In the genomic region with DNA sequence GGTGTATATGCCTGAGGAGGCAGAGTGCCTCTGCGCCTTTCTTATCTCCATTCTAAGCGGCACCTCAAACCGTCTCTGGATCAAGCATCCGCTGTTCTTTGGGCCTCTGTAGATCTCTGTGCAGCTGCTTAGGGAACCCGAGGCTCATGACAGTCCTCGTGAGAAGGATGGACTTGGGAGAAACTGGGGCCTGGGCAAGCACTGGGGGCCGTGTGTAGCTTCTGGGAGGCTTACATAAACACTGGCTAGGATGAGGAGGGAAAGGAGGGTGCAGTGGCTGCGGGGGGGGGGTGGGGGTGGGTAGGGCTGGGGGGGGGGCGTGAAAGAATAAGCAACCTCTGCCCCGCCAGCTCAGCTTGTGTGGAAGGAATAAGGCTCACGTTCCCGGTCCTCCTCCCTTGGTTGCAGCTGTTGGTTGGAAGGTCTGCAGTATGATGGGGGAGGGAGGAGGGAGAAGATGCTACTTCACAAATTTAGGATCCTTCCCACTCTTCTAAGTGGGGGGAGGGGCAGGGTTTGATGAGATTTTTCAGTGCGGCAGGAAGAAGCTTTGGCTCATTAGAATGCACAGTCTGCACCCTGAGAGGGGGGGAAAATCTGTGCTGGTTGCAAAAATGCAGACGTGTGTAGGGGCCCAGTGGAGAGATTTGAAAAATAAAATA, we compare ENCODE assay signal across 8 mouse cellular contexts. TPM values are rescaled to one million over a fixed set of nuclear protein-coding genes. Genes with fewer than 3 reads are reported as not detected.
A peak's percentile ranks its signal among the peaks of the same experiment; 100 is the strongest.
DNase-seq lines count a peak whose midpoint lies in the region; ATAC-seq lines count a peak whose summit lies in the region.

No protein-coding gene starts in this region.

- 23% methylated on average over 12 of the region's 14 CpGs for WGBS in liver, embryonic 12.5 days (ENCODE audit: insufficient replicate concordance)

- no peak for ATAC-seq in cerebellum, adult (ENCODE audit: insufficient number of reproducible peaks, low FRiP score, low TSS enrichment)
- no peak for ATAC-seq in liver, embryonic 12.5 days

- no peaks in the 10 kb centered on the region for H3K9me3 ChIP-seq in liver, embryonic 12.5 days (replicated peaks)

- intact Hi-C loops in gastrocnemius, postnatal 36 days (cut with DNase I): no loop called here

- peak; percentile 68 for DNase-seq in cerebellum, adult 11-12 months
- DNase-seq in embryo, embryonic 10 days (ENCODE audit: low spot score): peak; percentile 58
- DNase-seq in gastrocnemius, postnatal 36 days: peak; percentile 47 to 80
- DNase-seq in kidney, adult 11 months: peak; percentile 58
- peak; percentile 90 for DNase-seq in right cerebral cortex, adult 18-20 months
- no peak for DNase-seq in urinary bladder, postnatal 10 days (ENCODE audit: low spot score)

- no peak overlapping the region for H3K4me3 ChIP-seq in liver, embryonic 12.5 days

- H3K4me2 ChIP-seq in liver, embryonic 12.5 days: peak overlapping the region; percentile 79; the same call in 1 of the 2 replicates

- no peak overlapping the region for H3K9ac ChIP-seq in liver, embryonic 12.5 days

- H3K36me3 ChIP-seq in liver, embryonic 12.5 days: no peaks in the 10 kb centered on the region

- no peaks in the 10 kb centered on the region for H3K27me3 ChIP-seq in liver, embryonic 12.5 days (replicated peaks)

- H3K27ac ChIP-seq in liver, embryonic 12.5 days: peak overlapping the region; percentile 80; the same call in 1 of the 2 replicates

- H3K4me1 ChIP-seq in liver, embryonic 12.5 days: peaks cover 68% of the 10 kb centered on the region

RNA-seq across cellular contexts. Expression of gene Nr1d1, which starts 6.8 kb away (rescaled TPM):
- 100 to 1,000 TPM in 1 of 2 experiments, 10 to 100 TPM in 1; 86.6 to 139 TPM for total RNA-seq in gastrocnemius, postnatal 36 days (2021)
- 1.3 and 1.4 TPM in 2 replicates for polyA plus RNA-seq in liver, embryonic 12.5 days (2016; fragmentation: Nextera tagmentation; extraction: Ambion mirVana)

RNA-seq across cellular contexts. Expression of gene Msl1, which starts 13.3 kb away (rescaled TPM):
- 10 to 100 TPM; 49.0 to 51.4 TPM for total RNA-seq in gastrocnemius, postnatal 36 days (2021)
- polyA plus RNA-seq in liver, embryonic 12.5 days (2016; fragmentation: Nextera tagmentation; extraction: Ambion mirVana): 11.5 and 11.7 TPM in 2 replicates

RNA-seq across cellular contexts. Expression of gene Casc3, which starts 22.7 kb away (rescaled TPM):
- total RNA-seq in gastrocnemius, postnatal 36 days (2021): 10 to 100 TPM; 14.2 to 21.4 TPM
- polyA plus RNA-seq in liver, embryonic 12.5 days (2016; fragmentation: Nextera tagmentation; extraction: Ambion mirVana): 26.4 and 29.7 TPM in 2 replicates

RNA-seq across cellular contexts. Expression of gene Thra, which starts 41.5 kb away (rescaled TPM):
- 10 to 100 TPM; 72.6 to 75.7 TPM for total RNA-seq in gastrocnemius, postnatal 36 days (2021)
- 13.0 and 13.3 TPM in 2 replicates for polyA plus RNA-seq in liver, embryonic 12.5 days (2016; fragmentation: Nextera tagmentation; extraction: Ambion mirVana)

RNA-seq across cellular contexts. Expression of gene Med24, which starts 52.7 kb away (rescaled TPM):
- total RNA-seq in gastrocnemius, postnatal 36 days (2021): 10 to 100 TPM; 41.4 to 41.9 TPM
- polyA plus RNA-seq in liver, embryonic 12.5 days (2016; fragmentation: Nextera tagmentation; extraction: Ambion mirVana): 42.0 and 43.7 TPM in 2 replicates
